Mouse (Mus musculus) forebrain, embryonic 12.5 days (tissue): ENCODE data around the gene Gm20388. TPM values are rescaled to one million over a fixed set of nuclear protein-coding genes. Genes with fewer than 3 reads are reported as not detected.

Experiments used
- ATAC-seq: fragments of 200-750 bp; cut with Nextera tagmentation; 2 replicates; pipeline ENCODE4 v1.8.0; 2017; ENCODE audit warnings: moderate TSS enrichment; ENCODE audit not compliant: low FRiP score
- H3K27ac ChIP-seq: fragments of 300-500 bp; sonication (generic); 2 replicates; pipeline ENCODE4 v1.5.1; 2016; ENCODE audit warnings: mild to moderate bottlenecking
- H3K27me3 ChIP-seq: fragments of 300-500 bp; sonication (generic); 2 replicates; pipeline ENCODE4 v1.6.1; 2016; ENCODE audit warnings: mild to moderate bottlenecking
- H3K36me3 ChIP-seq: fragments of 300-500 bp; sonication (generic); replicated peaks from 2 replicates; pipeline ENCODE4 v1.6.1; 2016; ENCODE audit warnings: mild to moderate bottlenecking
- H3K4me1 ChIP-seq: fragments of 300-500 bp; sonication (generic); 2 replicates; pipeline ENCODE4 v1.6.1; 2016
- H3K4me2 ChIP-seq: fragments of 300-500 bp; sonication (generic); 2 replicates; pipeline ENCODE4 v1.6.1; 2016; ENCODE audit warnings: mild to moderate bottlenecking, moderate library complexity
- H3K4me3 ChIP-seq: fragments of 300-500 bp; sonication (generic); replicated peaks from 2 replicates; pipeline ENCODE4 v1.5.1; 2016; ENCODE audit warnings: mild to moderate bottlenecking
- H3K9ac ChIP-seq: fragments of 300-500 bp; sonication (generic); 2 replicates; pipeline ENCODE4 v1.6.1; 2016; ENCODE audit warnings: mild to moderate bottlenecking
- H3K9me3 ChIP-seq: fragments of 300-500 bp; sonication (generic); 2 replicates; pipeline ENCODE4 v1.6.1; 2016
- WGBS: fragments of 180-500 bp; shearing (Covaris S2); methylation state at CpG from one replicate; pipeline ENCODE4 v1.1.7; 2016; 5-methylcytosine and 5-hydroxymethylcytosine counted together
- polyA plus RNA-seq: library from polyadenylated mRNA; unstranded; fragments of >200 nt; fragmentation: Nextera tagmentation; extraction: Ambion mirVana; gene quantifications from 2 replicates; pipeline ENCODE4 v1.2.1, GENCODE M21; 2016

The Gm20388 gene
- polyA plus RNA-seq, 1 experiment from 2014 or later, result not detected

- WGBS, result 83% methylated on average over 15 of the region's 15 CpGs
- no peaks in the 10 kb centered on the region for H3K4me1 ChIP-seq
- H3K27me3 ChIP-seq, result peaks cover 57% of the 10 kb centered on the region
- no peak for ATAC-seq
- H3K27ac ChIP-seq, result no peak overlapping the region
- H3K36me3 ChIP-seq, result no peaks in the 10 kb centered on the region
- H3K4me2 ChIP-seq, result no peak overlapping the region
- H3K4me3 ChIP-seq, result no peak overlapping the region
- no peaks in the 10 kb centered on the region for H3K9me3 ChIP-seq
- no peak overlapping the region for H3K9ac ChIP-seq
Observed at GRCm38 (mm10) chr8:122359111-122359775, 2448.6 kb downstream of the Gm20388 start.

- Histone ChIP-seq H3K9me3 (no peaks in the 10 kb centered on the region), H3K4me3 (no peak within 1 kb of the TSS), H3K27me3 (peaks cover 53% of the 10 kb centered on the region), H3K9ac (no peak within 1 kb of the TSS), H3K36me3 (no peaks in the 10 kb centered on the region), H3K27ac (no peak within 1 kb of the TSS), H3K4me2 (no peak within 1 kb of the TSS), H3K4me1 (no peaks in the 10 kb centered on the region)
- ATAC-seq, result no peak
- 86% methylated on average over 7 of the region's 7 CpGs for WGBS
Observed at GRCm38 (mm10) chr8:122360696-122361416, 2450.2 kb downstream of the Gm20388 start, which contains the start of gene Trhr2. Gene Trhr2 (minus strand): TSS chr8:122360746.

GRCm38 (mm10) chr8:122362271-122362670 is 2451.6 kb downstream of the Gm20388 start:
- 49% methylated on average over 5 of the region's 5 CpGs for whole genome bisulfite sequencing

GRCm38 (mm10) chr8:122362967-122363366 is 2452.3 kb downstream of the Gm20388 start:
- H3K27me3 ChIP-seq, result peaks cover 33% of the 10 kb centered on the region
- no peak for ATAC-seq
- no peak overlapping the region for H3K4me3 ChIP-seq
- H3K9ac ChIP-seq, result no peak overlapping the region; the same call in 1 of the 2 replicates
- no peaks in the 10 kb centered on the region for H3K4me1 ChIP-seq
- H3K36me3 ChIP-seq, result no peaks in the 10 kb centered on the region
- no peak overlapping the region for H3K4me2 ChIP-seq
- H3K27ac ChIP-seq, result no peak overlapping the region
- 25% methylated on average over 8 of the region's 8 CpGs for whole genome bisulfite sequencing
- H3K9me3 ChIP-seq, result no peaks in the 10 kb centered on the region

More at GRCm38 (mm10) chr8:122362271-122362670, 2451.6 kb downstream of the Gm20388 start:
- Histone ChIP-seq H3K9ac (no peak overlapping the region; the same call in 1 of the 2 replicates), H3K27ac (no peak overlapping the region), H3K9me3 (no peaks in the 10 kb centered on the region), H3K27me3 (peaks cover 40% of the 10 kb centered on the region), H3K4me1 (no peaks in the 10 kb centered on the region), H3K4me2 (no peak overlapping the region), H3K4me3 (no peak overlapping the region), H3K36me3 (no peaks in the 10 kb centered on the region)
- no peak for ATAC-seq

- 82% methylated on average over 10 of the region's 10 CpGs for WGBS
- no peaks in the 10 kb centered on the region; the same call in 1 of the 2 replicates for H3K4me1 ChIP-seq
- H3K9ac ChIP-seq, result no peak overlapping the region
- H3K4me2 ChIP-seq, result no peak overlapping the region
- H3K27me3 ChIP-seq, result peaks cover 6% of the 10 kb centered on the region
- H3K36me3 ChIP-seq, result no peaks in the 10 kb centered on the region
- no peaks in the 10 kb centered on the region for H3K9me3 ChIP-seq
- no peak for ATAC-seq
- no peak overlapping the region for H3K27ac ChIP-seq
- no peak overlapping the region for H3K4me3 ChIP-seq
Observed at GRCm38 (mm10) chr8:122368494-122368893, 2457.9 kb downstream of the Gm20388 start.

GRCm38 (mm10) chr8:122369665-122370064 is 2459.0 kb downstream of the Gm20388 start:
- Histone ChIP-seq H3K4me1 (no peaks in the 10 kb centered on the region; the same call in 1 of the 2 replicates), H3K9ac (no peak overlapping the region; the same call in 1 of the 2 replicates), H3K4me3 (no peak overlapping the region), H3K27ac (no peak overlapping the region), H3K36me3 (no peaks in the 10 kb centered on the region), H3K27me3 (0 out of 2 replicates have a peak, but pooled peaks cover 4% of the 10 kb centered on the region), H3K4me2 (no peak overlapping the region), H3K9me3 (no peaks in the 10 kb centered on the region)
- 9% methylated on average over 9 of the region's 9 CpGs for WGBS
- ATAC-seq, result no peak

GRCm38 (mm10) chr8:122371706-122372105 is 2461.1 kb downstream of the Gm20388 start:
- no peak overlapping the region for H3K4me3 ChIP-seq
- 75% methylated on average over 6 of the region's 6 CpGs for WGBS
- ATAC-seq, result no peak
- 0 out of 2 replicates have a peak, but pooled peaks cover 4% of the 10 kb centered on the region for H3K27me3 ChIP-seq
- H3K9ac ChIP-seq, result no peak overlapping the region
- H3K36me3 ChIP-seq, result no peaks in the 10 kb centered on the region
- peaks cover 4% of the 10 kb centered on the region; the same call in 1 of the 2 replicates for H3K4me1 ChIP-seq
- H3K27ac ChIP-seq, result no peak overlapping the region
- no peak overlapping the region for H3K4me2 ChIP-seq
- H3K9me3 ChIP-seq, result no peaks in the 10 kb centered on the region

- 94% methylated on average over 7 of the region's 7 CpGs for WGBS
- Histone ChIP-seq H3K27ac (no peak overlapping the region), H3K9ac (no peak overlapping the region), H3K9me3 (no peaks in the 10 kb centered on the region), H3K27me3 (no peaks in the 10 kb centered on the region), H3K4me2 (peak overlapping the region; percentile 88), H3K36me3 (peaks cover 15% of the 10 kb centered on the region), H3K4me3 (0 out of 2 replicates have a peak overlapping the region, but pooled peaks have one; percentile 96), H3K4me1 (peaks cover 26% of the 10 kb centered on the region)
- ATAC-seq, result no peak
Observed at GRCm38 (mm10) chr8:122375320-122375719, 2464.7 kb downstream of the Gm20388 start.

GRCm38 (mm10) chr8:122375751-122376364 is 2465.2 kb downstream of the Gm20388 start:
- peak overlapping the region; percentile 88 for H3K4me2 ChIP-seq
- peaks cover 19% of the 10 kb centered on the region for H3K36me3 ChIP-seq
- WGBS, result 29% methylated on average over 13 of the region's 13 CpGs
- H3K4me1 ChIP-seq, result peaks cover 26% of the 10 kb centered on the region
- H3K27me3 ChIP-seq, result no peaks in the 10 kb centered on the region
- no peak overlapping the region; the same call in 1 of the 2 replicates for H3K9ac ChIP-seq
- peak overlapping the region; percentile 16; the same call in 1 of the 2 replicates for H3K27ac ChIP-seq
- peak overlapping the region; percentile 96 for H3K4me3 ChIP-seq
- H3K9me3 ChIP-seq, result no peaks in the 10 kb centered on the region
- peak; percentile 50 for ATAC-seq

GRCm38 (mm10) chr8:122376365-122377231 is 2466.0 kb downstream of the Gm20388 start, which contains the start of gene Zc3h18:
Gene Zc3h18 (plus strand): TSS chr8:122376609.
- peaks cover 23% of the 10 kb centered on the region for H3K36me3 ChIP-seq
- H3K4me3 ChIP-seq, result peak within 1 kb of the TSS; percentile 96
- H3K4me2 ChIP-seq, result peak within 1 kb of the TSS; percentile 88
- H3K4me1 ChIP-seq, result peaks cover 26% of the 10 kb centered on the region
- peak within 1 kb of the TSS; percentile 88 for H3K9ac ChIP-seq
- H3K9me3 ChIP-seq, result no peaks in the 10 kb centered on the region
- H3K27ac ChIP-seq, result peak within 1 kb of the TSS; percentile 93
- ATAC-seq, result peak; percentile 93
- WGBS, result under 1% methylated on average over 93 of the region's 107 CpGs
- H3K27me3 ChIP-seq, result no peaks in the 10 kb centered on the region

- Histone ChIP-seq H3K4me2 (no peak overlapping the region), H3K27me3 (no peaks in the 10 kb centered on the region), H3K27ac (no peak overlapping the region), H3K4me1 (peaks cover 12% of the 10 kb centered on the region), H3K36me3 (peaks cover 74% of the 10 kb centered on the region), H3K9ac (no peak overlapping the region), H3K9me3 (no peaks in the 10 kb centered on the region), H3K4me3 (no peak overlapping the region)
- no peak for ATAC-seq
- 91% methylated on average over 4 of the region's 4 CpGs for WGBS
Observed at GRCm38 (mm10) chr8:122383039-122383438, 2472.4 kb downstream of the Gm20388 start.
